8 mouse cellular contexts compared by ENCODE assay signal in the genomic region with DNA sequence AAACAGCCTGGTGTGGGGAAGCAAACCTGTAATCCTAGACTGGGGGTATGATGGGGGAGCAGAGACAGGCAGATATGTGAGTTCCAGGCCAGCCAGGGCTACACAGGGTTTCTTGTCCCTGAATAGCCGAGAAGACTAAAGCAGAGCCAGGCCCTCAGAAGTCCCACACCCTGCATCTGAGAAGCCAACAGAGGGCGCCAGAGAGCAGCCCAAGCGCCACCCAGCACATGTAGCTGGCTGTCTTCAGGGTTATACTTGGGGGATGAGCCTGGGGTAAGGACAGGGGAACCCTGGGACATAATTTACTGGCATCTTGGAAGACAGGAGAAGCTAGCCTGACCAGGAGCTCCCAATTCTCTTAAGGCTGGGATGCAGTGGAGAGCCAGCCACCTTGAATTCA. TPM values are rescaled to one million over a fixed set of nuclear protein-coding genes. Genes with fewer than 3 reads are reported as not detected.
DNase-seq lines count a peak whose midpoint lies in the region; ATAC-seq and TF ChIP-seq lines count a peak whose summit lies in the region.

No protein-coding gene starts in this region.

- no peak overlapping the region for H3K27ac ChIP-seq in ES-Bruce4 (ENCODE audit: insufficient read depth, low read length)
- H3K27ac ChIP-seq in bone marrow, adult 2 months (ENCODE audit: control insufficient read depth, insufficient read depth, low read depth, low read length, poor library complexity) = no peak overlapping the region; the same call in 1 of the 2 replicates
- no peak overlapping the region for H3K27ac ChIP-seq in embryonic fibroblast, embryonic 13.5 days (ENCODE audit: insufficient read depth, low read length)
- peak overlapping the region; percentile 16; the same call in 1 of the 2 replicates for H3K27ac ChIP-seq in heart, embryonic 16.5 days (ENCODE audit: low read length)

- no peak for TF ChIP-seq EP300 in ES-Bruce4 (IDR thresholded peaks at IDR 0.05; ENCODE audit: insufficient read depth, low read depth, low read length)

- no peaks in the 10 kb centered on the region for H3K9me3 ChIP-seq in ES-Bruce4 (replicated peaks; ENCODE audit: control insufficient read depth, insufficient read depth, low read length, poor library complexity, severe bottlenecking)
- no peaks in the 10 kb centered on the region for H3K9me3 ChIP-seq in heart, embryonic 16.5 days (replicated peaks; ENCODE audit: control insufficient read depth, low read length)

- peaks cover 2% of the 10 kb centered on the region for H3K4me1 ChIP-seq in ES-Bruce4 (ENCODE audit: control insufficient read depth, insufficient read depth, low read length)
- H3K4me1 ChIP-seq in bone marrow, adult 2 months (ENCODE audit: control insufficient read depth, insufficient read depth, low read length) = peaks cover 2% of the 10 kb centered on the region
- H3K4me1 ChIP-seq in embryonic fibroblast, embryonic 13.5 days (ENCODE audit: control insufficient read depth, insufficient read depth, low read length) = peaks cover 2% of the 10 kb centered on the region; the same call in 1 of the 2 replicates
- H3K4me1 ChIP-seq in heart, embryonic 16.5 days (ENCODE audit: control insufficient read depth, insufficient read depth, low read length) = peaks cover 58% of the 10 kb centered on the region

- H3K4me3 ChIP-seq in ES-Bruce4 (ENCODE audit: low read depth, low read length) = no peak overlapping the region
- H3K4me3 ChIP-seq in bone marrow, adult 2 months (replicated peaks; ENCODE audit: control insufficient read depth, low read depth, low read length) = no peak overlapping the region
- H3K4me3 ChIP-seq in embryonic fibroblast, embryonic 13.5 days (ENCODE audit: insufficient read depth, low read length) = no peak overlapping the region
- no peak overlapping the region for H3K4me3 ChIP-seq in heart, embryonic 16.5 days (ENCODE audit: low read length)

- TF ChIP-seq CTCF in ES-Bruce4 (IDR thresholded peaks at IDR 0.05; ENCODE audit: low read depth, low read length) = peak; percentile 96
- TF ChIP-seq CTCF in bone marrow, adult 2 months (IDR thresholded peaks at IDR 0.05; ENCODE audit: control insufficient read depth, insufficient read depth, low read length) = peak; percentile 98
- peak; percentile 85 for TF ChIP-seq CTCF in embryonic fibroblast, embryonic 13.5 days (IDR thresholded peaks at IDR 0.05; ENCODE audit: borderline replicate concordance, insufficient read depth, low read length)

- no peak for TF ChIP-seq POLR2A in ES-Bruce4 (IDR thresholded peaks at IDR 0.05; ENCODE audit: insufficient read depth, low read length)
- TF ChIP-seq POLR2A in bone marrow, adult 2 months (IDR thresholded peaks at IDR 0.05; ENCODE audit: borderline replicate concordance, control insufficient read depth, low read depth, low read length) = no peak
- TF ChIP-seq POLR2A in embryonic fibroblast, embryonic 13.5 days (IDR thresholded peaks at IDR 0.05; ENCODE audit: low read depth, low read length) = no peak

- ATAC-seq in heart, embryonic 16.5 days (replicated peaks; ENCODE audit: extremely low read depth, insufficient read depth, low FRiP score) = no peak

- peak; percentile 89 to 91 for DNase-seq in kidney, postnatal 4 days
- DNase-seq in lung, postnatal 14 days = peak; percentile 86
- DNase-seq in right cerebral cortex, postnatal 14 days = peak; percentile 85
- peak; percentile 57 to 79 for DNase-seq in urinary bladder, postnatal 4 days (ENCODE audit: low spot score in 2 of 2)

- H3K27me3 ChIP-seq in ES-Bruce4 (ENCODE audit: control insufficient read depth, insufficient read depth, low read length, poor library complexity, severe bottlenecking) = no peaks in the 10 kb centered on the region
- no peaks in the 10 kb centered on the region for H3K27me3 ChIP-seq in heart, embryonic 16.5 days (ENCODE audit: control insufficient read depth, insufficient read depth, low read length)

- WGBS in bone marrow, adult 2 months = 2% methylated on average over 3 of the region's 3 CpGs
- 4% methylated on average over 3 of the region's 3 CpGs for WGBS in heart, embryonic 16.5 days

- H3K36me3 ChIP-seq in ES-Bruce4 (ENCODE audit: control insufficient read depth, insufficient read depth, low read length, poor library complexity, severe bottlenecking) = peaks cover 31% of the 10 kb centered on the region
- peaks cover 16% of the 10 kb centered on the region for H3K36me3 ChIP-seq in heart, embryonic 16.5 days (ENCODE audit: control insufficient read depth, insufficient read depth)

- H3K9ac ChIP-seq in ES-Bruce4 (ENCODE audit: low read depth, poor library complexity, severe bottlenecking) = no peak overlapping the region
- no peak overlapping the region for H3K9ac ChIP-seq in heart, embryonic 16.5 days (ENCODE audit: low read length)

- H3K4me2 ChIP-seq in heart, embryonic 16.5 days (ENCODE audit: low read depth, low read length) = no peak overlapping the region

RNA-seq across cellular contexts. Expression of gene Ppil1, which starts 4.5 kb away (rescaled TPM):
- 92.7 and 101 TPM in 2 replicates for polyA plus RNA-seq in ES-Bruce4 (2011; ENCODE audit: insufficient read depth, insufficient read length, low read depth, missing spikeins)
- polyA plus RNA-seq in bone marrow, adult 2 months (2011; ENCODE audit: insufficient read depth, insufficient read length, low replicate concordance, missing spikeins) = 36.2 and 51.6 TPM in 2 replicates
- polyA plus RNA-seq in embryonic fibroblast, embryonic 13.5 days (2011; ENCODE audit: insufficient read length, low read depth, missing spikeins) = 31.5 and 36.8 TPM in 2 replicates
- 101 and 104 TPM in 2 replicates for polyA plus RNA-seq in heart, embryonic 16.5 days (2015; fragmentation: Nextera tagmentation; extraction: Ambion mirVana)

RNA-seq across cellular contexts. Expression of gene BC004004, which starts 9.1 kb away (rescaled TPM):
- 39.5 and 54.0 TPM in 2 replicates for polyA plus RNA-seq in ES-Bruce4 (2011; ENCODE audit: insufficient read depth, insufficient read length, low read depth, missing spikeins)
- polyA plus RNA-seq in bone marrow, adult 2 months (2011; ENCODE audit: insufficient read depth, insufficient read length, low replicate concordance, missing spikeins) = 35.1 and 81.6 TPM in 2 replicates
- polyA plus RNA-seq in embryonic fibroblast, embryonic 13.5 days (2011; ENCODE audit: insufficient read length, low read depth, missing spikeins) = 103 and 112 TPM in 2 replicates
- polyA plus RNA-seq in heart, embryonic 16.5 days (2015; fragmentation: Nextera tagmentation; extraction: Ambion mirVana) = 95.4 and 96.8 TPM in 2 replicates

RNA-seq across cellular contexts. Expression of gene Cpne5, which starts 21.5 kb away (rescaled TPM):
- 1.8 and 4.4 TPM in 2 replicates for polyA plus RNA-seq in ES-Bruce4 (2011; ENCODE audit: insufficient read depth, insufficient read length, low read depth, missing spikeins)
- 0.50 and 0.92 TPM in 2 replicates for polyA plus RNA-seq in bone marrow, adult 2 months (2011; ENCODE audit: insufficient read depth, insufficient read length, low replicate concordance, missing spikeins)
- not detected in 2 replicates for polyA plus RNA-seq in embryonic fibroblast, embryonic 13.5 days (2011; ENCODE audit: insufficient read length, low read depth, missing spikeins)
- 13.3 and 14.1 TPM in 2 replicates for polyA plus RNA-seq in heart, embryonic 16.5 days (2015; fragmentation: Nextera tagmentation; extraction: Ambion mirVana)

RNA-seq across cellular contexts. Expression of gene Pi16, which starts 58.0 kb away (rescaled TPM):
- polyA plus RNA-seq in ES-Bruce4 (2011; ENCODE audit: insufficient read depth, insufficient read length, low read depth, missing spikeins) = 0.39 TPM in 1 of 2 replicates, not detected in the other
- polyA plus RNA-seq in bone marrow, adult 2 months (2011; ENCODE audit: insufficient read depth, insufficient read length, low replicate concordance, missing spikeins) = 71.5 and 171 TPM in 2 replicates
- polyA plus RNA-seq in embryonic fibroblast, embryonic 13.5 days (2011; ENCODE audit: insufficient read length, low read depth, missing spikeins) = 0.23 and 0.61 TPM in 2 replicates
- polyA plus RNA-seq in heart, embryonic 16.5 days (2015; fragmentation: Nextera tagmentation; extraction: Ambion mirVana) = 3.5 and 4.0 TPM in 2 replicates
